Mouse (Mus musculus) heart, postnatal 14 days (tissue): ENCODE results near the gene Dpt. TPM values are rescaled to one million over a fixed set of nuclear protein-coding genes. Genes with fewer than 3 reads are reported as not detected.
A peak's percentile ranks its signal among the peaks of the same experiment; 100 is the strongest.
"Not testable (repeated sequence)": the region's sequence is repeated elsewhere in the genome, so short reads cannot be mapped to it uniquely, and the experiment has no call there.

Source experiments
- DNase-seq, 2 experiments: peaks; one replicate each; pipeline ENCODE4 v3.0.0; 2021 to 2022
- intact Hi-C: fragments of 180-260 bp; cut with DNase I; formaldehyde crosslinking; loops from one replicate; pipeline ENCODE4 v1.15.1; 2025
- long read RNA-seq, 2 experiments: library from polyadenylated mRNA; stranded (forward); transcript quantifications; one replicate each; pipeline ENCODE4 v2.0.0; 2021
- total RNA-seq, 2 experiments: library from RNA; stranded (reverse); gene quantifications; 2 replicates each; pipeline ENCODE4 v1.2.3; 2021

Gene Dpt
- total RNA-seq, result 100 to 1,000 TPM; 149 to 156 TPM
- long read RNA-seq, experiment 1, transcript Dpt-201 (4 exons, 1,724 nt), result major isoform, 15 of 21 reads
- long read RNA-seq, experiment 1, partial matches to known transcripts, result 6 of 21 reads
- long read RNA-seq, experiment 1, other reads (novel, unspliced or antisense), result 0 of 21 reads
- long read RNA-seq, experiment 2, transcript Dpt-201 (4 exons, 1,724 nt), result major isoform, 15 of 21 reads
- long read RNA-seq, experiment 2, partial matches to known transcripts, result 1 of 21 reads
- long read RNA-seq, experiment 2, other reads (novel, unspliced or antisense), result 5 of 21 reads

GRCm38 (mm10) chr1:164796471-164796870, at the start of gene Dpt:
TSS of gene Dpt (plus strand) at chr1:164796644.
- intact Hi-C loops, result no loop called here
- DNase-seq, result peak; percentile 65 to 72

GRCm38 (mm10) chr1:164753736-164754135, 42.7 kb upstream of the Dpt start:
- intact Hi-C loops, result no loop called here
- no peak for DNase-seq

- DNase-seq, result no peak
- intact Hi-C loops, result no loop called here
These were observed 40.8 kb upstream of the Dpt start for GRCm38 (mm10) chr1:164755671-164756070.

GRCm38 (mm10) chr1:164756951-164757350, 39.5 kb upstream of the Dpt start:
- intact Hi-C loops, result no loop called here
- DNase-seq, result no peak

- DNase-seq, result no peak
- intact Hi-C loops, result no loop called here
These were observed 38.0 kb upstream of the Dpt start for GRCm38 (mm10) chr1:164758401-164758800.

- intact Hi-C loops, result loop anchor here (5.0 kb wide), 1 partner anchor 135 kb away; no protein-coding TSS in a partner anchor
- peak in 1 of 2 experiments; percentile 51 for DNase-seq
These were observed 34.2 kb upstream of the Dpt start for GRCm38 (mm10) chr1:164762276-164762675.

- no peak for DNase-seq
- intact Hi-C loops, result no loop called here
These were observed 29.8 kb upstream of the Dpt start for GRCm38 (mm10) chr1:164766646-164767045.

GRCm38 (mm10) chr1:164770611-164771010, 25.8 kb upstream of the Dpt start:
- peak; percentile 78 to 89 for DNase-seq
- intact Hi-C loops, result no loop called here

- intact Hi-C loops, result no loop called here
- no peak for DNase-seq
These were observed 15.5 kb upstream of the Dpt start for GRCm38 (mm10) chr1:164780851-164781510.

GRCm38 (mm10) chr1:164786165-164786564, 10.3 kb upstream of the Dpt start:
- intact Hi-C loops, result no loop called here
- no peak for DNase-seq

- no peak for DNase-seq
- intact Hi-C loops, result no loop called here
These were observed 8.7 kb upstream of the Dpt start for GRCm38 (mm10) chr1:164787771-164788170.

- DNase-seq, result no peak
- intact Hi-C loops, result no loop called here
These were observed 8.2 kb upstream of the Dpt start for GRCm38 (mm10) chr1:164788292-164788691.

GRCm38 (mm10) chr1:164790296-164790695, 6.1 kb upstream of the Dpt start:
- intact Hi-C loops, DNase-seq: not testable (repeated sequence)

- DNase-seq, result peak in 1 of 2 experiments; percentile 50
- intact Hi-C loops, result no loop called here
These were observed 3.4 kb upstream of the Dpt start for GRCm38 (mm10) chr1:164793049-164793448.

- intact Hi-C loops, result no loop called here
- DNase-seq, result no peak
These were observed 1.4 kb downstream of the Dpt start for GRCm38 (mm10) chr1:164797746-164798285.

- DNase-seq, result peak; percentile 53 to 56
- intact Hi-C loops, result no loop called here
These were observed 2.1 kb downstream of the Dpt start for GRCm38 (mm10) chr1:164798471-164798922.

GRCm38 (mm10) chr1:164799161-164799560, 2.7 kb downstream of the Dpt start:
- intact Hi-C loops, result no loop called here
- DNase-seq, result no peak

- no peak for DNase-seq
- intact Hi-C loops, result no loop called here
These were observed 7.8 kb downstream of the Dpt start for GRCm38 (mm10) chr1:164804277-164804676.

- no peak for DNase-seq
- intact Hi-C loops, result no loop called here
These were observed 8.4 kb downstream of the Dpt start for GRCm38 (mm10) chr1:164804751-164805435.

GRCm38 (mm10) chr1:164809371-164809770, 12.9 kb downstream of the Dpt start:
- peak; percentile 51 to 57 for DNase-seq

GRCm38 (mm10) chr1:164811296-164811695, 14.9 kb downstream of the Dpt start:
- intact Hi-C loops, result no loop called here
- no peak for DNase-seq

More at GRCm38 (mm10) chr1:164809371-164809770, 12.9 kb downstream of the Dpt start:
- intact Hi-C loops, result no loop called here
